Mouse (Mus musculus) lung, adult 2 months (tissue): ENCODE data around the gene Bicc1.

Source experiments
- CTCF ChIP-seq: fragments of 200-500 bp; IDR thresholded peaks from 2 replicates; pipeline ENCODE4 v1.5.1; 2011; ENCODE audit warnings: mild to moderate bottlenecking, low read length, control low read depth; ENCODE audit not compliant: insufficient read depth
- POLR2A ChIP-seq: fragments of 200-500 bp; IDR thresholded peaks from 2 replicates; pipeline ENCODE4 v1.6.1; 2011; ENCODE audit warnings: low read depth, mild to moderate bottlenecking, control low read depth, low read length, borderline replicate concordance; ENCODE audit errors: extremely low read depth

GRCm38 (mm10) chr10:71064576-71064975 is 94.9 kb downstream of the Bicc1 start:
- TF ChIP-seq CTCF (no peak), POLR2A (no peak)
